Mouse (Mus musculus) gastrocnemius, adult 18-20 months (tissue): ENCODE data around the gene Cnih1. TPM values are rescaled to one million over a fixed set of nuclear protein-coding genes. Genes with fewer than 3 reads are reported as not detected.

ENCODE experiments used
- DNase-seq: peaks from one replicate; pipeline ENCODE4 v3.0.0; 2021; ENCODE audit warnings: low spot score
- total RNA-seq, 2 experiments: library from RNA; stranded (reverse); gene quantifications; 2 replicates each; pipeline ENCODE4 v1.2.3; 2021

Cnih1 gene
- total RNA-seq, 2 experiments from 2014 or later = 55.0 to 57.3 TPM

GRCm38 (mm10) chr14:46734262-46734661 lies 53.9 kb downstream of the Cnih1 start:
- peak; percentile 15 for DNase-seq

- no peak for DNase-seq
Measured at GRCm38 (mm10) chr14:46725743-46726142, 62.5 kb downstream of the Cnih1 start.

Other genes with a start within 250 kb of the Cnih1 start
- gene Cdkn3, start 27.9 kb downstream of the Cnih1 start, total RNA-seq = not detected
- gene Gmfb, start 33.8 kb upstream of the Cnih1 start, total RNA-seq = 10 to 100 TPM; 17.3 to 18.1 TPM
- gene Cgrrf1, start 43.7 kb upstream of the Cnih1 start, total RNA-seq = 10 to 100 TPM; 48.2 to 52.4 TPM
- 10 to 100 TPM; 54.5 to 72.9 TPM for gene Samd4, start 94.4 kb upstream of the Cnih1 start, total RNA-seq